Mouse (Mus musculus) lung, embryonic 15.5 days (tissue): ENCODE measurements around the gene Lman2l. TPM values are rescaled to one million over a fixed set of nuclear protein-coding genes. Genes with fewer than 3 reads are reported as not detected.

Source experiments
- ATAC-seq: fragments of 200-750 bp; cut with Nextera tagmentation; 2 replicates; pipeline ENCODE4 v1.8.0; 2017; ENCODE audit warnings: moderate number of reproducible peaks, borderline replicate concordance; ENCODE audit not compliant: low FRiP score, low TSS enrichment; ENCODE audit errors: extremely low read depth
- H3K27ac ChIP-seq: fragments of 300-500 bp; sonication (generic); 2 replicates; pipeline ENCODE4 v1.5.1; 2015; ENCODE audit warnings: moderate library complexity, mild to moderate bottlenecking, inconsistent platforms
- H3K27me3 ChIP-seq: fragments of 300-500 bp; sonication (generic); 2 replicates; pipeline ENCODE4 v1.6.1; 2015; ENCODE audit warnings: inconsistent platforms
- H3K36me3 ChIP-seq: fragments of 300-500 bp; sonication (generic); 2 replicates; pipeline ENCODE4 v1.6.1; 2015; ENCODE audit warnings: inconsistent platforms
- H3K4me1 ChIP-seq: fragments of 300-500 bp; sonication (generic); 2 replicates; pipeline ENCODE4 v1.6.1; 2015; ENCODE audit warnings: inconsistent platforms
- H3K4me2 ChIP-seq: fragments of 300-500 bp; sonication (generic); 2 replicates; pipeline ENCODE4 v1.6.1; 2015; ENCODE audit warnings: inconsistent platforms, mild to moderate bottlenecking, moderate library complexity
- H3K4me3 ChIP-seq: fragments of 300-500 bp; sonication (generic); 2 replicates; pipeline ENCODE4 v1.5.1; 2015; ENCODE audit warnings: mild to moderate bottlenecking, inconsistent platforms
- H3K9ac ChIP-seq: fragments of 300-500 bp; sonication (generic); 2 replicates; pipeline ENCODE4 v1.6.1; 2015; ENCODE audit warnings: inconsistent platforms
- H3K9me3 ChIP-seq: fragments of 300-500 bp; sonication (generic); 2 replicates; pipeline ENCODE4 v1.6.1; 2016; ENCODE audit warnings: inconsistent platforms
- WGBS: fragments of 180-500 bp; shearing (Covaris S2); methylation state at CpG from one replicate; pipeline ENCODE4 v1.1.7; 2015; 5-methylcytosine and 5-hydroxymethylcytosine counted together
- polyA plus RNA-seq: library from polyadenylated mRNA; unstranded; fragments of >200 nt; fragmentation: Nextera tagmentation; extraction: Ambion mirVana; gene quantifications from 2 replicates; pipeline ENCODE4 v1.2.1, GENCODE M21; 2015

Gene Lman2l
- polyA plus RNA-seq, 1 experiment from 2014 or later: 49.5 TPM

DNA sequence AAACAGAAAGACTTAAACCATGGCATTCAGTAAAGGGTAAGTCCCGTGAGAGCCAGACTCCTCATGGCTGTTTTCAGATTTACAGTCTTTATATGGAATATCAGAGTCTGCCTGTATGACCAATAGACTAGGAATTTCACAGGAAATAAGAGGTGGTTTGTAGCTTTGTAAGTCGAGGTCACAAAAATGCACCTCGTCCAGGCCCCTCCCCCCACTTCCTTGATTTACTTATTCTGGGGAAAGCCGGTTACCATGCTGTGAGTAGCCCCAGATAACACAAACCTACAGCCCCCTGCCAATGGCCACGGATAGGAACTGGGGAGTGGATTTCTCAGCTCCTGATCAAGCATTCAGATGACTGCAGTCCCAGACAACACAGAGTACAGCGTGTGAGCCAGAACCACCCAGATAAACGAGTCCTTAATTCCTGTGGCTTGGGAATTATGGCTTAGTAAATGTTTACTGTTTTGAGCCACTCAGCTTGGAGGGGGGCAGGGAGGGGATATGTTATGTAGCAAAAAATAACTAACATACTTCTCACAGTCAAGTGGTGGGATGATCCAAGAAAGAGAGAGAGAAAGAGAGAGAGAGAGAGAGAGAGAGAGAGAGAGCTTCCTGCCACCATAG, 12.4 kb upstream of the Lman2l start:
- Histone ChIP-seq H3K27ac (0 out of 2 replicates have a peak overlapping the region, but pooled peaks have one; percentile 18), H3K4me3 (no peak overlapping the region), H3K4me1 (peaks cover 6% of the 10 kb centered on the region; the same call in 1 of the 2 replicates), H3K9ac (no peak overlapping the region), H3K9me3 (no peaks in the 10 kb centered on the region), H3K4me2 (no peak overlapping the region), H3K27me3 (no peaks in the 10 kb centered on the region), H3K36me3 (no peaks in the 10 kb centered on the region)
- no peak; the same call in 1 of the 2 replicates for ATAC-seq
- 13% methylated on average over 7 of the region's 7 CpGs for WGBS

DNA sequence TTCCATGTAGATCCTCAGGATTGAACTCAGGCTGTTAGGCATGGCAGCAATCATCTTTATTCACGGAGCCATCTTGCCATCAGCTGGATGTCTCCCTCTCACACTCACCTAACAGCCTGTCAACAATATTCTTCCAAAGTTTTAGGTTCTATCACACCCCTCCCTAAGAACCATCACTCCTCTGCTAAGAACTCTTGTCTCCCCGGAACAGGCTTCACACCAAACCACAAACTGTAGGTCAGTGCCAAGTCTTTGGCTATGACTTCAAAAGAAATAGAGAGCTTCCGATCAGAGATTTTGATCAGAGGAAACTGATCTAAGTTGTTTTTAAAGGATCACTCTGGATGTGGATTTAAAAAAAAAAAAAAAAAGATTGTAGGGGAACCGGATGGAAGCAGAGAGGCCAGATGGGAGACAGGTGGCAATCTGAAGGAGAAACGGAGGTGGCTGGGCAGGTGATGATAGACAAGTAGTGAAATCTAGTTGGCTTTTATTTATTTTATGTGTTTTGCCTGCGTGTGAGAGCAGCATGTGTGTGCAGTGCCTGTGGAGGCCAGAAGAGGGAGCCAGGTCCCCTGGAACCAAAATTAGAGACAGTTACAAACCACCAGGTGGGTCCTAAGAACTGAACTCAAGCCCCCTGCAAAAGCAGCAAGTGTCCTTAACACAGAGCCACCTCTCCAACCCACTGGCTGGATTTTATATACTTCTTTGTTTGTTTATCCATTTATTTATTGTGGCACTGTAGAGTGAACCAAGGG, 9.2 kb upstream of the Lman2l start:
- H3K36me3 ChIP-seq: no peaks in the 10 kb centered on the region
- H3K27me3 ChIP-seq: no peaks in the 10 kb centered on the region
- H3K9ac ChIP-seq: no peak overlapping the region
- WGBS: 74% methylated on average over 6 of the region's 6 CpGs
- peaks cover 6% of the 10 kb centered on the region; the same call in 1 of the 2 replicates for H3K4me1 ChIP-seq
- H3K9me3 ChIP-seq: no peaks in the 10 kb centered on the region
- no peak overlapping the region for H3K4me2 ChIP-seq
- no peak for ATAC-seq
- no peak overlapping the region for H3K27ac ChIP-seq
- no peak overlapping the region for H3K4me3 ChIP-seq

DNA sequence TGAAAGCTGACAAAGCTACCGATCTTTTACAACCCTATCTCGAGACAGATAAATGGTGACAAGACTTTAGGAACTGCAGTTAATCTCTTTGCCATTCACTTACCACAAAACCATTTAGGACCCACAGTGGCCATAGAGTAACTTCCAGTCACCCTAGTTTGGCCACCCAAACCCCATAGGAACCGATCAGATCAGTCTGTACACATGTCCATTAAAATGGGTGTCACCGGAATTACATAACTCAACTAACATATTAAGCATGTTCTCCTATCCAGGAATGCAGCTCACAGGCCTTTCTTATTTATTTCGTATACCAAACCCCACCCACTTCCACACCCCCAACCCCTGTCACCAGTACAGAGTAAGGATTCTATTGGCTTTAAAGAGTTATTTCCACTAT, 1.8 kb upstream of the Lman2l start:
- Histone ChIP-seq H3K9ac (no peak overlapping the region), H3K4me2 (no peak overlapping the region), H3K4me1 (peaks cover 8% of the 10 kb centered on the region), H3K4me3 (no peak overlapping the region), H3K27me3 (no peaks in the 10 kb centered on the region), H3K36me3 (peaks cover 3% of the 10 kb centered on the region; the same call in 1 of the 2 replicates), H3K27ac (no peak overlapping the region), H3K9me3 (no peaks in the 10 kb centered on the region)
- no peak for ATAC-seq
- 86% methylated on average over 5 of the region's 5 CpGs for WGBS

DNA sequence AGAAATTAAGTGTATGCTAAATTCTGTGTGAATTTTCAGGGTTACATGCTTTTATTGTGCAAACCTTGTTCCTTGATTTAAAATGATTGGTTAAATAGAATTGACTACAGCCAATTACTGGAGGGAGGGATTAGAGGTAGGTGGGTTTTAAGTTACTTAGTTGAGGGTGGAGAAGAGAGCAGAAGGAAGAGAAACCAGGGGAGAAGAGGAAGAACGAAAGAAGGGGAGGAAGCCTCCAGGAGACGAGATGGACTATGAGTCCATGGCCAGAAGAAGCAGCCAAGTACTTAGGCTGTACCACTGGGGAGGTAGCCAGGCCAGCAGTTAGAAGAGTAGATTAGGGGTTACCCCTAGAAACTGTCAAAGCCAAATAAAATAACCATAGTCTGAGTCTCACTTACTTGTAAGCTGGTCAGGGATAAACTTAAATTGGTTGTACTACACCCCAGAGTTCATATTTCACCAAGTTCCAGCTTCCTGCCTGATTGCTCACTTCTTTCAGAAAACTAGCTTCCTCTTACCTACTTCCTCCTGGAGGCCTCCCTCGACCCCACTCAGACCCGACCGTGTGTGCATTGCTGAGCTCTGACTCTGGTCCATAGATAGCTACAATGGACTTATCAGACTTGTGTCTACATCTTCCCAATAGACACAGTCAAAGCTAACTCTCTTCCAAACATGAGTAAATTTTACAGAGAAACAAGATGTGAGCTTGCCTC, 1.2 kb upstream of the Lman2l start:
- no peak overlapping the region for H3K9ac ChIP-seq
- WGBS: 80% methylated on average over 5 of the region's 5 CpGs
- ATAC-seq: no peak

DNA sequence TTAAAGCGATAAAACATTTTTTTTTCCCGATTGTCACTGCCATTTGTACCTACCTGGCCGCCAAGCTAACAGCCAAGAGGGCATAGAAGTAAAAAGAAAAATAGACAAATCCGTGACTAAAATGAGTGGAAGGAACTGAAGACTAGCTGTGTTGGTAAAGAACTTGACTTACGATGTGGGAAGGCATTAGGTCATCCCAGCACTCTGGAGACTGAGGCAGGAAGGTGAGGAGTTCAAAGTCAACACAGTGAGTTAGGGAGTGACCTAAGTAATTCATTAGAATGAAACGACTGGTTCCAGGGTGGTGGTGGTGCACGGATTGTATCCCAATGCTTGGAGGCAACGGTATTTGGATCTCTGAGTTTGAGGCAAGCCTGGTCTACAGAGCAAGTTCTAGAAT, 437 bp upstream of the Lman2l start:
- H3K27ac ChIP-seq: no peak overlapping the region
- ATAC-seq: no peak
- H3K9ac ChIP-seq: no peak overlapping the region
- WGBS: 37% methylated on average over 8 of the region's 8 CpGs
- peak overlapping the region; percentile 23 for H3K4me2 ChIP-seq
- no peaks in the 10 kb centered on the region for H3K9me3 ChIP-seq
- H3K4me3 ChIP-seq: peak overlapping the region; percentile 82
- no peaks in the 10 kb centered on the region for H3K27me3 ChIP-seq
- H3K36me3 ChIP-seq: peaks cover 3% of the 10 kb centered on the region; the same call in 1 of the 2 replicates
- peaks cover 8% of the 10 kb centered on the region for H3K4me1 ChIP-seq

More for the DNA sequence above, 1.2 kb upstream of the Lman2l start:
- Histone ChIP-seq H3K27ac (no peak overlapping the region), H3K9me3 (no peaks in the 10 kb centered on the region), H3K27me3 (no peaks in the 10 kb centered on the region), H3K4me3 (no peak overlapping the region), H3K4me2 (no peak overlapping the region), H3K4me1 (peaks cover 8% of the 10 kb centered on the region), H3K36me3 (peaks cover 3% of the 10 kb centered on the region; the same call in 1 of the 2 replicates)

DNA sequence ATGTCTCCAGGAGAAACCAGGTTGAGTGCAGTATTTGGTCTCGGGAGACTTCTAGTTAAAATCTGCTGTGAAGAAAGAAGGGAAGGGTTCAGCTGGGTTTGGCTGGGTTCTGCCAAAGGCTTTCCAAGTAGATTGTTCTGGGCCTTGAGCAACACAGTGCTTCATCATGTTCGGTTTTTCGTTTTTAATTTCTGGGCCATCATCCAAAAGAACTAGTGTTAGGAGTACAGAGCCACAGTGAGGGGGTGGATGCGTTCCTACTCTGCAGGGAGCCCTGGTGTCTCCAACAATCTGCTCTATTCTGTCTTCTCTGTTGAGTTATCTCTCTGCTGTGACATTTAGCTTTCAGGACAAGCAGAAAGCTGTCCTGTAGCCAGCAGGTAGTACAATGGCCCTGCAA, 4.0 kb downstream of the Lman2l start:
- Histone ChIP-seq H3K9me3 (no peaks in the 10 kb centered on the region), H3K4me3 (no peak overlapping the region), H3K4me2 (no peak overlapping the region), H3K27me3 (no peaks in the 10 kb centered on the region), H3K36me3 (peaks cover 35% of the 10 kb centered on the region), H3K4me1 (peaks cover 8% of the 10 kb centered on the region), H3K27ac (no peak overlapping the region), H3K9ac (no peak overlapping the region)
- no peak for ATAC-seq
- 65% methylated on average over 4 of the region's 4 CpGs for WGBS

DNA sequence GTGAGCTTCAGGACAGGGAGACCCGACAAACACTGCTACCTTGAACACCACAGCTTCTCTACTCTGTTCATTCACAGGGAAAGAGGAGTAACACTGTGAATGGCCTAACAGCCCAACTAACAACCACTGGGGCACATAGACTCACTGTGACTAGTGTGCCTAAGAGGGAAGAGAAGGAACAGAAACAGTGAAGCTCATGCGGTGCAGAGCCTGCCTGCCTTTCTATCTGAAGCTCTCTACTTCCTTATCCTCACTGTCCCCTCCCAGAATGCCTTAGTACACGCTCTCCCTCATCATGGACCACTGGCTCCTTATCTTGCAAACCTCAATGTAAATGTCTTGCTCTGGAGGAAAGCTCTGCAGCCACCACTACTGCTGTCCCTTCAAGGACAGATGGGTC, 7.8 kb downstream of the Lman2l start:
- Histone ChIP-seq H3K9me3 (no peaks in the 10 kb centered on the region), H3K4me3 (no peak overlapping the region), H3K27me3 (no peaks in the 10 kb centered on the region), H3K36me3 (peaks cover 54% of the 10 kb centered on the region), H3K9ac (no peak overlapping the region), H3K4me1 (no peaks in the 10 kb centered on the region), H3K27ac (no peak overlapping the region), H3K4me2 (no peak overlapping the region)
- ATAC-seq: no peak
- 92% methylated on average over 3 of the region's 3 CpGs for WGBS

DNA sequence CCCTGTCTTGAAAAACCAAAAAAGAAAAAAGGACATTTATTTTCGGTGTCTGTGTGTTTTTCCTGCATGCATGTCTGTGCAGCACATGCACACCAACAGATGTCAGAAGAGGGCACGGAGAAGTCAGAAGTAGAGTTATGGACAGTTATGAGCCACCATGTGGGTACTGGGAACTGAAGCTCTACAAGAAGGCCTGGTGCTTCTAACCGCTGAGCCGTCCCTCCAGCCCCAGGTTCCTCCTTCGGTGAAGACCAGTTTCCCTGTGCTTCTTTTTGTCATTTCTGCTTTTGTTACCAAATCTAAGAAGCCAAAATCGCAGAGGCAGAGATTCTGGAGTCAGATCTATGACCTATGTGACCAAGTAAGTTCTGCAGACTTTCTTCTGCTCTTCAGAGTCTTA, 8.6 kb downstream of the Lman2l start:
- Histone ChIP-seq H3K4me1 (no peaks in the 10 kb centered on the region), H3K4me2 (no peak overlapping the region), H3K27me3 (no peaks in the 10 kb centered on the region), H3K9me3 (no peaks in the 10 kb centered on the region), H3K36me3 (peaks cover 61% of the 10 kb centered on the region), H3K4me3 (no peak overlapping the region), H3K27ac (no peak overlapping the region), H3K9ac (no peak overlapping the region)
- no peak for ATAC-seq
- 94% methylated on average over 6 of the region's 6 CpGs for WGBS

DNA sequence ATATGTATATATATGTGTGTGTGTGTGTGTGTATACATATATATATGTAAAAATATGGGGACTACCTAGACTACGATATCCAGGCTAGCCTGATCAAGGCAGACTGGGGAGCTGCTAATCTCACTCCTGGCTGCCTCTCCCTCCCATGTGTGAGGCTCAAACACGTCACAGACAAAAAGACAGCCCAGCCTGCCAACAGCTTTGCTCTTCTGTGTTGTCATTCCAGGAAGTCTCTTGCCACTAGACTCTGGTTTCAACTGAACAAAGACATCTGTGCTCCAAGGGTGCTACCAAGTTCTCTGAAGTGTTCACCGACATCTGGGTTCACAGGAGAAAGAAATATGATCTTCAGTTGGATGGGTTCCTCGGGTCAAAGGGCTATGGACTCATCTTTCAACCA, 10.0 kb downstream of the Lman2l start:
- H3K27ac ChIP-seq: no peak overlapping the region
- H3K9me3 ChIP-seq: no peaks in the 10 kb centered on the region
- H3K36me3 ChIP-seq: peaks cover 69% of the 10 kb centered on the region
- no peak for ATAC-seq
- no peaks in the 10 kb centered on the region for H3K4me1 ChIP-seq
- H3K9ac ChIP-seq: no peak overlapping the region
- H3K4me2 ChIP-seq: no peak overlapping the region
- no peaks in the 10 kb centered on the region for H3K27me3 ChIP-seq
- 58% methylated on average over 4 of the region's 4 CpGs for WGBS
- no peak overlapping the region for H3K4me3 ChIP-seq

DNA sequence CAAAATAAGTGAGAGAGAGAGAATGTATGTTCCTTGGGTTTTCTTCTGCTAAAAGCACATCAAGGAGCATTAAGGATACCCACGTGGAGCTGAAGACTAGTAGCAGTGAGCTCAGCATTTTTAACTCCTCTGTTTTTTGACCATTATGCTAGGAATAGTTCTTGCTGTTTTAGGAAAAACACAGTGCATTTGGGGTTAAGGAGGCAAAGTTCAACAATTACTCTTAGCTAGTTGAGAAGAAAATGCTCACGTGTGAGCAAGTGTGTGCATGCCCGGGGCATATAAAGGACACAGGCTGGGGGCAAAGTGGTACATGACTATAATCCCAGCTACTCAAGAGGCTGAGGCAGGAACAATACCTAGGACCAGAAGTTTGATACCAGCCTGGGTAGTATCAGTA, 11.5 kb downstream of the Lman2l start:
- Histone ChIP-seq H3K4me3 (no peak overlapping the region), H3K4me1 (no peaks in the 10 kb centered on the region), H3K4me2 (no peak overlapping the region), H3K9me3 (no peaks in the 10 kb centered on the region), H3K9ac (no peak overlapping the region), H3K36me3 (peaks cover 62% of the 10 kb centered on the region), H3K27ac (no peak overlapping the region), H3K27me3 (no peaks in the 10 kb centered on the region)
- 90% methylated on average over 3 of the region's 3 CpGs for WGBS
- ATAC-seq: no peak

DNA sequence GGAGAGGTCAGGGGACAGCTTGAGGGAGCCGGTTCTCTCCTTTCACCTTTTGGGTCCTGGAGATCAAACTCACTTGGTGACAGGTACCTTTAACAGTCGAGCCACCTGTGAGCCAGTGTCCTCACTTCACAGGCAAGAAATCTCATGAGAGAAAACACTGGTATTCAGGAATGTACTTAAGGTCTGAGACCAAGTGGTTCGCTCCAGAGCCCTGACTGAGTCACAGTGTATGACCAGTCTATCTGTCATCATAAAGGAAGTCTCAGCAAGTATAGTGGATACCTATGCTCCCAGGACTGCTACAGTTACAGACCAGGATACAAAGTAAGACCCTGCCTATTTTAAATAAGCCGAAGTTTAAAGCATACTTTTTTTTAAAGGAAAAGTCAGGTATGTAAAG, 12.1 kb downstream of the Lman2l start:
- 56% methylated on average over 4 of the region's 4 CpGs for WGBS
- H3K27me3 ChIP-seq: no peaks in the 10 kb centered on the region
- no peaks in the 10 kb centered on the region for H3K9me3 ChIP-seq
- no peak overlapping the region for H3K4me3 ChIP-seq
- H3K36me3 ChIP-seq: peaks cover 63% of the 10 kb centered on the region
- no peak overlapping the region for H3K9ac ChIP-seq
- H3K27ac ChIP-seq: no peak overlapping the region
- ATAC-seq: no peak
- H3K4me1 ChIP-seq: no peaks in the 10 kb centered on the region
- no peak overlapping the region for H3K4me2 ChIP-seq

DNA sequence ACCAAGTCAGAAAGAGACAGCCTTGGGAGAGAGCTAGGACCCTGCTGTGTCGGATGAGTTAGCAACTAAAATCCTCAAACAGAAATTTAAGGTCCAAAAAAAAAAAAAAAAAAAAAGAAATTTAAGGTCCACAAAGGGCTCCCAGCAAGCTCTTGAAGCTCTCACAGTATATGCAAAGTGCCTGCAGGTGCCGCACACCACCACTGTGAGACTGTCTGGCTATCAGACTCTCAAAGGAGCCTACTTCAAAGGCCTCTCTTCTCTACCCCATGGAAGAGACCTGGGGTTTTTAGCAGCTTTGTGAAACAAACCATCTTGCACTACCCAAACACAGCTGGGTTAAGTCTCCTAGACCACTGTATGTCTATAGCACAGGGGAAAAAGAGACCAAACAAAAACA, 15.6 kb downstream of the Lman2l start:
- 95% methylated on average over 2 of the region's 2 CpGs for WGBS
- H3K27ac ChIP-seq: no peak overlapping the region
- ATAC-seq: no peak
- no peaks in the 10 kb centered on the region for H3K9me3 ChIP-seq
- no peak overlapping the region for H3K4me3 ChIP-seq
- H3K4me1 ChIP-seq: no peaks in the 10 kb centered on the region
- peaks cover 70% of the 10 kb centered on the region for H3K36me3 ChIP-seq
- no peak overlapping the region for H3K9ac ChIP-seq
- H3K4me2 ChIP-seq: no peak overlapping the region
- no peaks in the 10 kb centered on the region for H3K27me3 ChIP-seq
